Mouse (Mus musculus) limb, embryonic 15.5 days (tissue): ENCODE measurements around the gene Zfp949. TPM values are rescaled to one million over a fixed set of nuclear protein-coding genes. Genes with fewer than 3 reads are reported as not detected.

ENCODE experiments used
- ATAC-seq: fragments of 200-750 bp; cut with Nextera tagmentation; 2 replicates; pipeline ENCODE4 v1.8.0; 2017; ENCODE audit warnings: low read depth, moderate TSS enrichment; ENCODE audit not compliant: insufficient number of reproducible peaks, low FRiP score, low TSS enrichment
- H3K27ac ChIP-seq: fragments of 300-500 bp; sonication (generic); 2 replicates; pipeline ENCODE4 v1.5.1; 2015; ENCODE audit warnings: moderate library complexity, mild to moderate bottlenecking, inconsistent platforms
- H3K27me3 ChIP-seq: fragments of 300-500 bp; sonication (generic); 2 replicates; pipeline ENCODE4 v1.6.1; 2015; ENCODE audit warnings: inconsistent platforms
- H3K36me3 ChIP-seq: fragments of 300-500 bp; sonication (generic); 2 replicates; pipeline ENCODE4 v1.6.1; 2015; ENCODE audit warnings: inconsistent platforms
- H3K4me1 ChIP-seq: fragments of 300-500 bp; sonication (generic); 2 replicates; pipeline ENCODE4 v1.6.1; 2015; ENCODE audit warnings: inconsistent platforms
- H3K4me2 ChIP-seq: fragments of 300-500 bp; sonication (generic); 2 replicates; pipeline ENCODE4 v1.6.1; 2015; ENCODE audit warnings: mild to moderate bottlenecking, inconsistent platforms
- H3K4me3 ChIP-seq: fragments of 300-500 bp; sonication (generic); 2 replicates; pipeline ENCODE4 v1.5.1; 2015; ENCODE audit warnings: mild to moderate bottlenecking, inconsistent platforms
- H3K9ac ChIP-seq: fragments of 300-500 bp; sonication (generic); 2 replicates; pipeline ENCODE4 v1.6.1; 2015; ENCODE audit warnings: inconsistent platforms
- H3K9me3 ChIP-seq: fragments of 300-500 bp; sonication (generic); 2 replicates; pipeline ENCODE4 v1.6.1; 2016; ENCODE audit warnings: inconsistent platforms
- WGBS: fragments of 180-500 bp; shearing (Covaris S2); methylation state at CpG from one replicate; pipeline ENCODE4 v1.1.7; 2015; 5-methylcytosine and 5-hydroxymethylcytosine counted together
- polyA plus RNA-seq: library from polyadenylated mRNA; unstranded; fragments of >200 nt; fragmentation: Nextera tagmentation; extraction: Ambion mirVana; gene quantifications from 2 replicates; pipeline ENCODE4 v1.2.1, GENCODE M21; 2015

Gene Zfp949
- polyA plus RNA-seq, 1 experiment from 2014 or later, result 13.6 TPM

DNA sequence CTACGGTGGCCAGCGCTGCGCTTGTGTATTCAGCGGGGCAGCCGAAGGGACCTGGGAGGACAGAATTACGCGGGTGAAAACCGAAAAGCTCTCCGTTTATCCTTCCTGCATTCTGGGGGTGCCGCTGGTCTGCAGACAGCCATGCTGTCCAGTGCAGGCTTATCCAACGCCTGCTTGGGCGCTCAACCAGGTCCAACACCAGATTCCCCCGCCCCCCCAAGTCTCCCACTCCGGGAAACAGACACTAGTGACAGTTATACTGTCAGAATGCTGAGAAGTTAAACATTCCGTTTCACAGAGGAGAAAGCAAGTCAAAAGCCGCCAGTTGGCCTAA lies 24.5 kb upstream of the Zfp949 start:
- peak overlapping the region; percentile 24; the same call in 1 of the 2 replicates for H3K9ac ChIP-seq
- no peaks in the 10 kb centered on the region for H3K27me3 ChIP-seq
- H3K36me3 ChIP-seq, result 0 out of 2 replicates have a peak, but pooled peaks cover 10% of the 10 kb centered on the region
- H3K4me2 ChIP-seq, result peak overlapping the region; percentile 67
- H3K27ac ChIP-seq, result peak overlapping the region; percentile 86
- 2% methylated on average over 16 of the region's 16 CpGs for WGBS
- peaks cover 11% of the 10 kb centered on the region for H3K4me1 ChIP-seq
- H3K4me3 ChIP-seq, result peak overlapping the region; percentile 60
- H3K9me3 ChIP-seq, result no peaks in the 10 kb centered on the region
- ATAC-seq, result no peak; the same call in 1 of the 2 replicates

DNA sequence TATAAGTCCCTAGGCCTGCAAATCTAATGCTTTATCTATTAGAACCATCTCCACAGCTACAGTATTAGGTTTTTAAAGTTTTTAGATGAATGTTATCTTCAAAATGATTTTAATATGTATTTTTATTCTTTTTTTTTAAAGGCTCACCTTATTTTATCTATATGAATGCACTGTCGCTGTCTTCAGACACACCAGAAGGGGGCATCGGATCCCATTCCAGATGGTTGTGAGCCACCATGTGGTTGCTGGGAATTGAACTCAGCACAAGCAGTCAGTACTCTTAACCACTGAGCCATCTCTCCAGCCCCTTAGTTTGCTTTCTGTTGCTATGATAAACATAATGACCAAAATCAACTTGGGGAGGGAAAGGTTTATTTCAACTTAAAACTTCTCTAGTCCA lies 23.5 kb upstream of the Zfp949 start:
- H3K27me3 ChIP-seq, result no peaks in the 10 kb centered on the region
- no peak for ATAC-seq
- H3K4me1 ChIP-seq, result peaks cover 11% of the 10 kb centered on the region
- H3K4me2 ChIP-seq, result no peak overlapping the region
- H3K4me3 ChIP-seq, result no peak overlapping the region
- no peak overlapping the region for H3K27ac ChIP-seq
- WGBS, result 96% methylated on average over 2 of the region's 2 CpGs
- no peak overlapping the region for H3K9ac ChIP-seq
- H3K36me3 ChIP-seq, result 0 out of 2 replicates have a peak, but pooled peaks cover 10% of the 10 kb centered on the region
- no peaks in the 10 kb centered on the region for H3K9me3 ChIP-seq

DNA sequence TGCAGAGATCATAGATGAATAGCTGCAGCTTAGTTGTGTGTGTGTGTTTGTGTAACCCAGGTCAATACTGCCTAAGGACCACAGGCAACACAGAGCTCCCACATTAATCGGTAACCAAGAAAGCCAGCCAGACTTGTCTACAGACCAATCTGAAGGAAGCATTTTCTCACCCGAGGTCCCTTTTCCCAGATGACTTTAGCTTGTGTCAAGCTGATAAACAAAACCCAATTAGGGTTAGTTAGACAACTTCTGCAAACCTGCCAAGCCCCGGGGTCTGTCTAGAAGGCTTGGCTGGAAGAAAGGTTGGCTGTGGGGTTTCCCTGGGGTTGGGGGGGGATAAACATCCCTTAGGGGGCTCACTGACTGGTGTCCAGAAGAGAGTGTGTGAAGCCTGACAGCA lies 23.0 kb upstream of the Zfp949 start:
- H3K9me3 ChIP-seq, result no peaks in the 10 kb centered on the region
- no peak overlapping the region for H3K9ac ChIP-seq
- ATAC-seq, result no peak
- H3K4me3 ChIP-seq, result no peak overlapping the region
- H3K4me1 ChIP-seq, result peaks cover 11% of the 10 kb centered on the region
- H3K36me3 ChIP-seq, result 0 out of 2 replicates have a peak, but pooled peaks cover 10% of the 10 kb centered on the region
- no peaks in the 10 kb centered on the region for H3K27me3 ChIP-seq
- WGBS, result 81% methylated on average over 3 of the region's 3 CpGs
- H3K4me2 ChIP-seq, result no peak overlapping the region
- H3K27ac ChIP-seq, result no peak overlapping the region

GRCm38 (mm10) chr9:88525341-88525740 lies 22.5 kb upstream of the Zfp949 start:
- Histone ChIP-seq H3K9me3 (no peaks in the 10 kb centered on the region), H3K4me1 (peaks cover 9% of the 10 kb centered on the region), H3K9ac (no peak overlapping the region), H3K36me3 (0 out of 2 replicates have a peak, but pooled peaks cover 8% of the 10 kb centered on the region), H3K4me2 (no peak overlapping the region), H3K27ac (no peak overlapping the region), H3K27me3 (no peaks in the 10 kb centered on the region), H3K4me3 (no peak overlapping the region)
- 92% methylated on average over 6 of the region's 6 CpGs for WGBS
- ATAC-seq, result no peak

DNA sequence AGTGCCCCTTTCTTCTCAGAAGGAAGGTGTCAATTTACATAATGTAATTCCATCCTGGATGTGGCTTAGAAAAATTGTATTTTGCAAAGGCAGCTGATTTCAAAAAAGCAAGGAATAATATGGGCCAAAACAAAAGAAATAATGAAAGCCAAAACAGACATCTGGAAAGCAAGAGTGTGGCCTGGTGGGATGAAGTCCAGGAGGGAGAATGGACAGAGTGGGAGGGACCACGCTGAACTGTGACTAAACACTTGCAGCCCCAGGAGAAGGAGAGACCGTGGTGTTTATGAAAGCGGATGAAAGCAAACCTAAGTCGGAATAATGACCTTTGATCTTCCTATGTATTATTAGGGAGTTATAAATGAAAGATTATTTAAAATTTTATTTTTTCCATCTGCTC lies 19.9 kb upstream of the Zfp949 start:
- H3K9ac ChIP-seq, result no peak overlapping the region
- no peaks in the 10 kb centered on the region for H3K36me3 ChIP-seq
- H3K4me2 ChIP-seq, result no peak overlapping the region
- WGBS, result 58% methylated on average over 4 of the region's 4 CpGs
- no peak overlapping the region for H3K27ac ChIP-seq
- no peaks in the 10 kb centered on the region for H3K9me3 ChIP-seq
- H3K27me3 ChIP-seq, result no peaks in the 10 kb centered on the region
- ATAC-seq, result no peak
- H3K4me3 ChIP-seq, result no peak overlapping the region
- H3K4me1 ChIP-seq, result no peaks in the 10 kb centered on the region

DNA sequence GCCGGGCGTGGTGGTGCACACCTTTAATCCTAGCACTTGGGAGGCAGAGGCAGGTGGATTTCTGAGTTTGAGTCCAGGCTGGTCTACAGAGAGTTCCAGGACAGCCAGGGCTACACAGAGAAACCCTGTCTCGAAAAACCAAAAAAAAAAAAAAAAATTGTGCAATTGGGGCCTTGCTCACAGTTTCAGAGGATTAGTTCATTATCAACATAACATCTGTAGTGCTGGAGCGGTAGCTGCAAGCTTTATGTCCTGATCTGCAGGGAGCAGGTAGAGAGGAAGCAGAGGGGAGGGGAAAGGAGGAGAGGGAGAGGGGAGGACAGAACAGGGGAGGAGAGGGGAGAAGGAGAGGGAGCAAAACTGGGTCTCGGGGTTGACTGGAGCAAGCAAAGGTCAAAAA lies 19.1 kb upstream of the Zfp949 start:
- no peak overlapping the region for H3K9ac ChIP-seq
- H3K9me3 ChIP-seq, result no peaks in the 10 kb centered on the region
- no peak overlapping the region for H3K4me2 ChIP-seq
- H3K4me1 ChIP-seq, result no peaks in the 10 kb centered on the region
- 81% methylated on average over 5 of the region's 5 CpGs for WGBS
- no peaks in the 10 kb centered on the region for H3K27me3 ChIP-seq
- H3K36me3 ChIP-seq, result no peaks in the 10 kb centered on the region
- ATAC-seq, result no peak
- no peak overlapping the region for H3K4me3 ChIP-seq
- H3K27ac ChIP-seq, result no peak overlapping the region

- no peak for ATAC-seq
- H3K36me3 ChIP-seq, result no peaks in the 10 kb centered on the region
- no peak overlapping the region for H3K4me2 ChIP-seq
- no peaks in the 10 kb centered on the region for H3K4me1 ChIP-seq
- H3K27me3 ChIP-seq, result no peaks in the 10 kb centered on the region
- H3K9me3 ChIP-seq, result no peaks in the 10 kb centered on the region
- H3K9ac ChIP-seq, result no peak overlapping the region
- no peak overlapping the region for H3K4me3 ChIP-seq
- WGBS, result 67% methylated on average over 3 of the region's 3 CpGs
- H3K27ac ChIP-seq, result no peak overlapping the region
Measured at GRCm38 (mm10) chr9:88529571-88529970, 18.2 kb upstream of the Zfp949 start.

DNA sequence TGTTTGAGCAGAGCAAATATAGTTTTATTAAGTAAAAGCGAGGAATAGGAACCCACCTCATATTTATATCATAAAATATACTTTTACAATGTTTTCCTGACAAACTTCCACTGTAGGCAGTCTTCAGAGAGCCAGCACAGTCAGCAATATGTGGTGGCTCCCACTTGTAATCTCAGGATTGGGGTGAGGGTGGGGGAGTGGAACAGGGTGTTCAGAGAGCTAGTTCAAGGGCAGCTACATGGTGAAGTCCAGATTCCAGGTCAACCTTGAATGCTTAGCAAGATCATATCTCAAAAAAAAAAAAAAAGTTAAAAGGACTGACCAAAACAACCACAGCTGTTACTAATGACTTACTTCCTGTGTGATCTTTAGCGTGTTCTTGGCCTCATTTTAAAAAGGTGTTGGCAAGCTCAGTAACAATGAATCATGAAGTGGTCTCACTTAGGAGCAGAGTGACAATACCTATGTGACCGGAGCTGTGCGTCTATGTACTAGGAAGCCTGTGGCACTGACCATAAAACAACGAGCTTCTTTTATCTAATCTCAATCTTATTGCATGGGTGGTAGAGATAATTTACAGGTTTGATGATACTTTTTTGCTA lies 17.7 kb upstream of the Zfp949 start:
- no peak for ATAC-seq
- no peak overlapping the region for H3K27ac ChIP-seq
- H3K4me3 ChIP-seq, result no peak overlapping the region
- H3K27me3 ChIP-seq, result no peaks in the 10 kb centered on the region
- no peaks in the 10 kb centered on the region for H3K36me3 ChIP-seq
- H3K9ac ChIP-seq, result no peak overlapping the region
- H3K4me1 ChIP-seq, result no peaks in the 10 kb centered on the region
- 49% methylated on average over 5 of the region's 5 CpGs for WGBS
- no peak overlapping the region for H3K4me2 ChIP-seq
- no peaks in the 10 kb centered on the region for H3K9me3 ChIP-seq

DNA sequence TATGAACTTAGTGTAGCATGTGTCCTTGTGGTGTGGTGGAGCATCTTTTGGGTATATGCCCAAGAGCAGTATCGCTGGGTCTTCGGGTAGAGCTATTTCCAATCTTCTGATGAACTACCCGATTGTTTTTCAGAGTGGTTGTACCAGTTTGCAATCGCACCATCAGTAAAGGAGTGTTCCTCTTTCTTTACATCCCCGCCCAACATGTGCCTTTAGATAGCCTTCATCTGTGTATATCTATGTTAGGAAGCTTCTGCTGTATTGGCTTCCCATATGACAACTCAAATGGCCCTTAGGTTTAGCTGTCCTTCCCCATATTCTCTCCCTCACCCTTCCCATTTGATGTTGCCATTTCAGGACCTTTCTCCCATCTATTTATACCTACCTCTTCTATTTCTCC lies 13.7 kb upstream of the Zfp949 start:
- no peak overlapping the region for H3K4me2 ChIP-seq
- no peak overlapping the region for H3K9ac ChIP-seq
- no peak overlapping the region for H3K4me3 ChIP-seq
- 90% methylated on average over 5 of the region's 5 CpGs for WGBS
- H3K9me3 ChIP-seq, result no peaks in the 10 kb centered on the region
- H3K36me3 ChIP-seq, result no peaks in the 10 kb centered on the region
- no peak for ATAC-seq
- H3K27ac ChIP-seq, result no peak overlapping the region
- no peaks in the 10 kb centered on the region for H3K4me1 ChIP-seq
- H3K27me3 ChIP-seq, result no peaks in the 10 kb centered on the region

DNA sequence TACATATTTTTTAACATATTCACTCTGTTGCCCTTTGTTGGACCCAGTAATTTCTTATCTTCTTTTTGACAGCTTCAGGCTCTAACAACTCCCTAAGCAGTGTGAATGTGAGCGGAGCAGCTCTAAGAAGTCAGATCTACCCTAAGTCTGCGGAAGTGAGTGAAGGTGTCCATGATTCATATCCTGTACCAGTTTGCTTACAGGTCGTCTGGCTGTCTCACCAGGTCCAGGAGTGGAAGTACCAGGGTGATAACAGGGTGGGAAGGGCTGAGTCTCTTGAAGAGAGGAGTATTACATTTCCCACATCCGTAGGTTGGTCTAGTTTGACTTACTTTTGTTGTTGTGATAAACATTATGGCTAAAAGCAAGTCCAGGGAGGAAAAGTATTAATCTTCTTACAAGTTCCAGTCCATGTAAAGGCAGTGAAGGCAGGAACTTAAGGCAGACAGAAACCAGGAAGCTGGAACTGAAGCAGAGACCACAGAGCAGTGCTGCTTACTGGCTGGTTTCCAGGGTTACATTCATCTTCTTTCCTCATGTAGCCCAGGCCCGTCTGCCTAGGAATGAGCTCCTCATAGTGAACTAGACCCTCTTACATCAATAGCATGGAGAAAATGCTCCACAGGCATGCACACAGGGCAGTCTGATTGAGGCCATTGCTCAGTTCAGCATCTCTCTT lies 8.1 kb upstream of the Zfp949 start:
- Histone ChIP-seq H3K4me1 (no peaks in the 10 kb centered on the region), H3K9me3 (no peaks in the 10 kb centered on the region), H3K4me3 (no peak overlapping the region), H3K9ac (no peak overlapping the region), H3K27me3 (no peaks in the 10 kb centered on the region), H3K4me2 (no peak overlapping the region), H3K36me3 (no peaks in the 10 kb centered on the region), H3K27ac (no peak overlapping the region)
- no peak for ATAC-seq
- WGBS, result 68% methylated on average over 5 of the region's 5 CpGs

DNA sequence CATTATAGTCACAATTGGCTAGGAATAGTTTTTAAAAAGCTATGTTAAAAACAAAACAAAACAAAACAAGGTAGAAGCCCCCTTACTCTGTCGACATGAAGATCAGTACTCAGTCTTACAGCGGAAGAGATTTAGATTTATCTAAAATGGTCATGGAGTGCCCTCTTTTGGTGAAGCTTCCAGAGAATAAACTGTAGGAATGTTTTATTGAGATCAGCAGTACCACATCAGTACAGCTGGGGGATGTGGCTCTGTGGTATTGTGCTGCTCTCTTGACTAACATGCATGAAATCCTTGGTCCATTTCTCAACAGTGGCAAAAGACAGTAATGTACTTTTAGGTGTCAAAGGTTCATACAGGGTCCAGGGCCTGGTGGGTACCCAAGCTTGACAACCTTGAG lies 5.0 kb upstream of the Zfp949 start:
- no peak for ATAC-seq
- H3K4me1 ChIP-seq, result no peaks in the 10 kb centered on the region
- no peak overlapping the region for H3K9ac ChIP-seq
- H3K27ac ChIP-seq, result no peak overlapping the region
- no peaks in the 10 kb centered on the region for H3K36me3 ChIP-seq
- no peaks in the 10 kb centered on the region for H3K27me3 ChIP-seq
- no peak overlapping the region for H3K4me3 ChIP-seq
- H3K9me3 ChIP-seq, result no peaks in the 10 kb centered on the region
- WGBS, result 28% methylated on average over 2 of the region's 2 CpGs
- H3K4me2 ChIP-seq, result no peak overlapping the region

GRCm38 (mm10) chr9:88545534-88545933 lies 2.3 kb upstream of the Zfp949 start:
- Histone ChIP-seq H3K27me3 (no peaks in the 10 kb centered on the region), H3K4me1 (peaks cover 17% of the 10 kb centered on the region), H3K27ac (no peak overlapping the region), H3K36me3 (no peaks in the 10 kb centered on the region), H3K9me3 (no peaks in the 10 kb centered on the region), H3K4me2 (no peak overlapping the region), H3K9ac (no peak overlapping the region), H3K4me3 (no peak overlapping the region)
- ATAC-seq, result no peak
- WGBS, result 36% methylated on average over 3 of the region's 3 CpGs
